Mouse (Mus musculus) thymus, postnatal 0 days (tissue): Measurements from ENCODE around the gene Tbkbp1. TPM values are rescaled to one million over a fixed set of nuclear protein-coding genes. Genes with fewer than 3 reads are reported as not detected.
"Not testable (repeated sequence)": the region's sequence is repeated elsewhere in the genome, so short reads cannot be mapped to it uniquely, and the experiment has no call there.

Experiments
- DNase-seq: peaks from one replicate; pipeline ENCODE4 v3.0.0-alpha.2; 2015; ENCODE audit warnings: low spot score
- polyA plus RNA-seq: library from polyadenylated mRNA; unstranded; fragments of >200 nt; fragmentation: Nextera tagmentation; extraction: Ambion mirVana; gene quantifications from 2 replicates; pipeline ENCODE4 v1.2.1, GENCODE M21; 2015

The Tbkbp1 gene
- 0.82 and 0.98 TPM in 2 replicates for polyA plus RNA-seq

GRCm38 (mm10) chr11:97151343-97151801 lies at the start of gene Tbkbp1:
TSS of gene Tbkbp1 (minus strand) at chr11:97151495.
- no peak for DNase-seq

DNA sequence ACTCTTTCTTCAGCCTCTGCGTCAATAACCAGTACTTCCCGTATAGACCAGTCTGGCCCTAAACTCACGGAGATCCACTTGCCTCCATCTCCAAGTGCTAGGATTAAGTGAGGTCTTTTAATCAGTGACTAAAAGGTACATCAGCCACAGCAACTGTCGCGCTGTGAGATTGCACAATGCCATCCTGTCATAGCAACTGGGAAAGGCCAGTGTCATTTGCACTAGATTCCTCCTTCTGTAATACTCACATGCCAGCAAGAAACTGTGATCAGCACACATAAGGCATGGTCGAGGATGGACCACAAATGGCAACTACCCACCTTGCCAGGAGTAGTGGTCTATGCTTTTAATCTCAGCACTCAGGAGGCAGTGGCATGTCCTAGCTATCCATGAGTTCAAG lies 48.2 kb upstream of the Tbkbp1 start:
- no peak for DNase-seq

DNA sequence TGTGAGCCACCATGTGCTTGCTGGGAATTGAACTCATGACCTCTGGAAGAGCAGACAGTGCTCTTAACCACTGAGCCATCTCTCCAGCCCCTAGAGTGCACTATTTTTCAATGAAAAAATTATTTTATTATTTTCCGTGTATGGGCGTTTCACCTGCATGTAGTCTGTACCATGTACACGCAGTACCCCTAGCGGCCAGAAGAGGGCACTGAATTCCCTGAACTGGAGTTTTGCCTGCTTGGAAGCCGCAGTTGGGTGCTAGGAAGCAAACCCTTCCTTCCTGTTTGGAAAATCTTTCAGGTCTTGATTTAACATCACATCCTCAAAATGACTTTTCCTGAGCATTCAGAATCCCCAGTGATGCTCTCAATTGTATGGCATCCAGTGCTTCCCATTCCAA lies 47.3 kb upstream of the Tbkbp1 start:
- peak; percentile 54 for DNase-seq

DNA sequence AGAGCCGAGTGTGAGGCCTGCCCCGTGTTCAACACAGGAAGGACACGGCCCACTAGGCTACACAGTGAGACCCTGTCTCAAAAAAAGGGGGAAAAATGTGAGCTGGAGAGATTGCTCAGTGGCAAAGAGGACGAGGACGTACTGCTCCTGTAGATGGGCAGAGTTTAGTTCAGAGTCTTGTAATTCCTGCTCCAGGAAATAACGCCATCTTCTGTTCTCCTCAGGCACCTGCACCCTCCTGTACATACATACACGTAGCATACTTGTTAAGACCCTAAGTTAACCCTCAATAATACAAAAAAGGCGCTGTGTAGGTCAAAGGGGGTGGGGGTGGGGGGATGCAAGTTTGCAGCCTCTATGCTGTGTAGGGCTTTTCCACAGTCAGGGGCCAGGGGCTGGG lies 45.7 kb upstream of the Tbkbp1 start:
- DNase-seq = no peak

- DNase-seq = no peak
Measured at GRCm38 (mm10) chr11:97196541-97196940, 45.2 kb upstream of the Tbkbp1 start.

- no peak for DNase-seq
Measured at GRCm38 (mm10) chr11:97192621-97192951, 41.3 kb upstream of the Tbkbp1 start.

GRCm38 (mm10) chr11:97191915-97192620 lies 40.8 kb upstream of the Tbkbp1 start:
- no peak for DNase-seq

GRCm38 (mm10) chr11:97190992-97191391 lies 39.7 kb upstream of the Tbkbp1 start:
- DNase-seq = no peak

DNA sequence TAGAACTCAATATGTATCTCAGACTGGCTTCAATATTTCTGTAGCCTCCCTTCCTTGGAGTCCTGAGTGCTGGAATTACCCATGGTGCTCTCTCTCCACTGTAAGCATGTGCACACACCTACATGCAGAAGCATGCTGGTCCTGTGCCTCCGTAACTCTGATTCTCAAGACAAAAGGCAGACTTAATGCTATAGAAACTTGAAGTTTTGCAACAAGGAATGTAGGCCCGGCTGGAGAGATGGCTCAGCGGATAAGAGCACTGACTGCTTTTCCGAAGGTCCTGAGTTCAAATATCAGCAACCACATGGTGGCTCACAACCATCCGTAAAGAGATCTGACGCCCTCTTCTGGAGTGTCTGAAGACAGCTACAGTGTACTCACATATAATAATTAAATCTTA lies 38.4 kb upstream of the Tbkbp1 start:
- DNase-seq = not testable (repeated sequence)

DNA sequence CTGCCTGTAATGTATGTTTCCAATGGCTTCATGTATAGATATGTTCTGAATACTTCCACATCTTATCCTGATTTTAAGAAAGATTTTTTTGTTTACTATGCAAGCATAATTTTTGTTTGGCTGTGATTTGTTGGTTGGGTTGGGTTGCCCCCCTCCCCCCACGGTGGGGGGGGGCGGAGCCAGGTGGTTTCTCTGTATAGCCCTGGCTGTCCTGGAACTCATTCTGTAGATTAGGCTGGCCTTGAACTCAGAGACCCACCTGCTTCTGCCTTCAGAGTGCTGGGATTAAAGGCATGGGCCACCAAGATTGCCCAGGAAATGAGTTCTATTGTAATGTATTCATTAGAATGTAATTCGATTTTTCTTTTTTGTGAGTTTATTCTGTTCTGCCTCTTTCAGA lies 37.9 kb upstream of the Tbkbp1 start:
- DNase-seq = no peak

DNA sequence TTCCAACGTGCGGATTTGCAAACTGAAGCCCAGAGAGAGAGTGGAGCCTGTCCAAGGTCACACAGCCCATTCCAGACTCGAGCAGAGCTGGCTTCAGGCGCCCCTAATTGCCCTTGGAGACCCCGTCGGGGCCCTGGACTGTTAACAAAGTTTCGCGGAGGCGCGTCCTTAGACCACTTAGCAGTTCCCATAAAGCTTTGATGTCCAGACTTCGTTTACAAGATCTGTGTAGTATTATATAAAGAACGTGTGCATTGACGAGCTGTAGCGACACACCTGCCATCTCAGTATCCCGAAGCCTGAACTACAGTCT lies 37.3 kb upstream of the Tbkbp1 start:
- no peak for DNase-seq

GRCm38 (mm10) chr11:97187764-97188642 lies 36.7 kb upstream of the Tbkbp1 start, which contains the start of gene Kpnb1:
TSS of gene Kpnb1 (minus strand) at chr11:97187881.
- DNase-seq = peak; percentile 99

- DNase-seq = peak; percentile 94
Measured at GRCm38 (mm10) chr11:97186947-97187763, 35.9 kb upstream of the Tbkbp1 start.

DNA sequence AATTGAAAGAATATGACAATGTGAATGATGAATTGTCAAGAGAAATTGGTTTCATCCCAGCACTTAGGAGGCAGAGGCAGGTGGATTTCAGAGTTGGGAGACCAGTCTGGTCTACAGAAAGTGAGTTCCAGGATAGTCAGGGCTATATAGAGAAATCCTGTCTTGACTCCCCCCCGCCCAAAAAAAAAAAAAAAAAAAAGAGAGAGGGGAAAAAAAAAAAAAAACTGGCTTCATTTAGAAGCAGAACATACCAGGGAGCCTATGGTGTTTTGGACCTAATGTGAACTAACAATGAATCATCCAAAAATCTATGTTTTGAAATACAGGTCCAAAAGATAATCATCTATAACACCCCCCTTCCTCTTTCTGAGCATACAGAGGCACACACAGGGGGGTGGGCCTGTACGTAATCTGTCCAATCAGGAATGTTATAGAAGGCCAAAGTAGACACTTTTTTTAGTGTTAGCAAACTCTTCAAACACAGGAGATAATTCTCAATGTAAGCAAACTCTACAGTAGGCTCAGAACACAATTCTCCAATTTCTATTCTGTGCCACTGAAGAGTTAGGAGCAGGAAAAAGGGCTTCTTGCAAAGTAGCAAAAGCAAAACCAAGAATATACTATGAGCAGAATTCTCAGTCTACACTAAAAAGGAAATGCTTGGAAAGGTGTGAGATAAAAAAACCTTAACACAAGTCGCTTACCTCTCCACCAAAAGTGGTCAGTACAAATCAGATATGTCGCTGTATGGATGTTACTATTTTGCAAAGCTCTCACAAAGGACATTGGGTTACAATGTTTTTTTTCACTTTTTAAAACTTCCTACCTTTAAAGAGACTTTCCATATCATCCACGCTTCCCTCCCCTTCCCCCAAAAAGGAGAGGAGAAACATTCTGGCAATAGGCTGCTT lies 34.7 kb upstream of the Tbkbp1 start:
- no peak for DNase-seq

GRCm38 (mm10) chr11:97184875-97185274 lies 33.6 kb upstream of the Tbkbp1 start:
- no peak for DNase-seq

DNA sequence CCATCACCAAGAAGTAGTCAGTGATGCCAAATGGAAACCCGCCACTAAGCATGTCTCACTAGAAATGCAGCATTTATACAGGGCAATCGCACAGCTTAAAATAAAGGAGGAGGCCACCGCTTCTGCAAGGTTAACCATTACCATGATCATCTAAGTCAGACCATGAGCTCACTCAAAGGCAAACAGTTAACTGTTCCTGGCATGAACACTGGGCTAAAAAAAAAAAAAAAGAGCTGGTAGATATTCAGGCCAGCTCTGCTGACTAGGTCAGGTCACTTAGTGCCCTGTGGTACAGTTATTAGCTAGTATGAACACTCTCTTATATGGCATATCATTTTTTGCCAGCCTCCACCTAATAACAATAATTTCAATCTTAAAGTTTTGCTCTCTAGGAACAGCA lies 31.2 kb upstream of the Tbkbp1 start:
- no peak for DNase-seq

DNA sequence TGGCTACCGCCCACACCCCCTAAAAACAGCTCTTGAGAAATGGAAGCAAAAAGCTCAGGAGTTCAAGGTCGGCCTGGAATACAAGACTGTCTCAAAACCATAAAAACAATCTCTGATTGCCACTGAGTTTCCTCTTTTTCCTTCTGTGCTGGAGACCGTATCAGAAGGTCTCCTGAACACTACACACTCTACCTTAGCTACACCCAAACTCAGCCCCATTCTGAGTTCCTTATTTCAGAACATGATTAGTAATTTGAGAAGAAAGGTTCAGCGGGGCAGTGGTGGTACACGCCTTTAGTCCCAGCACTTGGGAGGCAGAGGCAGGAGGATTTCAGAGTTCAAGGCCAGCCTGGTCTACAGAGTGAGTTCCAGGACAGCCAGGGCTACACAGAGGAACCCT lies 29.8 kb upstream of the Tbkbp1 start:
- DNase-seq = no peak

DNA sequence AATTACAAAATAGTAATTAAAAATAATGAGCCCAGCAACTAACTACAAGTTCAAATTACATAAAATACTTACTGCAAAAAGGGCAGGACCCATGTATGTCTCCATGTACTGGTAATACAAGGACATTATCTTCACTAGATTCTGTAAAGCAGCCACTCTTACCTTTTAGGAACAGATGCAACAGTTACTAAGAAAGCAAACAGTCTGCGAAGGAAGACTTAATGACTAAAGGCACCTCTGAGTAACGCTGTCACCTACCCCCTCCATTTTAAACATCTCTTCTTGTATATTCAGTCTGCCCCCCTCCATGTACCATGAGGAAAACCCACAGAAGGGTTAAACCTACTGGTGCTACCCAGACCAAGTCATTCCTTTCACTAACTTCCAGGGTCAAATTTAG lies 26.9 kb upstream of the Tbkbp1 start:
- DNase-seq = no peak

DNA sequence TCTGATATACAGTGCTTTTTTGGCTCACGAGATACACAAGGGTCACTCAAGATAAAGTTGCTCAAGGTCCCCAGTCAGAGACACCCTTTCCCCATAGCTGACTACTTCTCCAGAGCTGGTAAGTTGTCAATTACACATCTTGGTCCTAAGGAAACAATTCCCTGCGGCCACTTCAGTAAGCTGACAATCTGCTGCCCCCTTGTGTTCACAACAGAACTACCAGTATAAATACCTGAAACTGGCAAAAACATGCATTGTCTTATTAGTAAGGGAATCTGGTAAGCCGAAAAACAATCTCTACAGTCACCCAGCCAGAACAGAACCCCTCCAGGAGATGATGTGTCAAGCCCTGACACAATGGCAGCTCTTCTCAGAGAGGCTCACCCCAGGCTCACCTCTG lies 25.6 kb upstream of the Tbkbp1 start:
- peak; percentile 57 for DNase-seq

- no peak for DNase-seq
Measured at GRCm38 (mm10) chr11:97175499-97175898, 24.2 kb upstream of the Tbkbp1 start.

DNA sequence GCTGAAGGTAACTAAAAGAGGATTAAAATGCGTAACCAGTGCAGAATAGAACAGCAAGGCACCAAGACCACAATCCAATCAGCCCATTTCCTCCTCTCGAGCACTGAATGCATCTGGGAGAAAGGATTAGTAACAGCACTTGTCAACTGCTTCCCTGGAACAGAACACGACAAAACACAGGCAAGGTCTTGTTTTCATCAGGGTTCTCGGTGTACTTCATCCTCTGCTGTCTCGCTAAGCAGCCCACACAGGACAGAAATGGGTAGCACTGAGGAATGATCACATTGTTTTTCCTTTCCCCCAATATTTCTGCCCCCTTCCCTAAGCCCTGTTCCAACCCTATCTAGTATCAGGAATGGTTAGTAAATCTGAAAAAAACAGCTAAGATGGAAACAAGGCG lies 9.0 kb upstream of the Tbkbp1 start:
- no peak for DNase-seq
